Mouse (Mus musculus): Measurements from ENCODE around the gene Epha4.

Gene Epha4

DNA sequence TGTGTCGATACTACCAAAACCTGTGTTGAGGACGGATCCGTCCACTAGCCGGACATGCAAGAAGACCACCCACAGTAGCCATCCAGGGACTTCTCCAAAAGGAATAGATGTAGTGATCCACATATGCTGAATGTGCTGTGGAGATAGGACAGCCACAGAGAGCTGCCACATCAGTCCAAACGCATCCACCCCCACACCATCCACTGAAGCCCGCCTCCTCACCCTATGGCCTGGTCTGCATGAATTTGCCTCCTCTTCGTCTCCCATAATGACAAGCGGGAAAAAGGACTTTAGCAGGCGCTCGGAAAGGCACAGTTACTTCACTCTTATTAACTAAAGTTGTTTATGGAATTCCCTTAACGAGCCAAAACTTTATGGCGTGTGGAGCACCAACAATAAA lies 68.5 kb downstream of the Epha4 start:
- in situ Hi-C loops (cut with MboI), result no loop called here

DNA sequence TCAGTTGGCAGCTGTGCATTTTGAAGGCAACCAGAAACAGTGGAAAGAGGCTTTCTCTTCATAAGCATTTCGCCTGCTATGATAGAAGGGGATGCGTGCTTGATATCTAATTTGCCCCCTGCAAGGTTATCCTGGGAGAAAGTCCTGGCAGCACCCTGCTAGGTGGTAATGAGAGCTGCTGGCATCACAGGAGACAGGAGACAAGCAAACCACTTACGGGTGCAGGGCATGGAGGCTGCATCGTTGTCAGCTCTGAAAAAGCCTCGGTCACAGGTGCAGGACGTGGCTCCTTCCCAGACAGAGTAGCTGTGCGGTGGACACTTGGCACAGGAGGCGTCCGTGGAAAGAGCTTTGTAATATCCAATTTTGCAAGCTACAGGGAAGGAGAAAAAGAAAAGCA lies 70.2 kb downstream of the Epha4 start:
- in situ Hi-C loops (cut with MboI), result no loop called here

- in situ Hi-C loops (cut with MboI), result no loop called here
These were observed 72.9 kb downstream of the Epha4 start for GRCm38 (mm10) chr1:77441987-77442386.

DNA sequence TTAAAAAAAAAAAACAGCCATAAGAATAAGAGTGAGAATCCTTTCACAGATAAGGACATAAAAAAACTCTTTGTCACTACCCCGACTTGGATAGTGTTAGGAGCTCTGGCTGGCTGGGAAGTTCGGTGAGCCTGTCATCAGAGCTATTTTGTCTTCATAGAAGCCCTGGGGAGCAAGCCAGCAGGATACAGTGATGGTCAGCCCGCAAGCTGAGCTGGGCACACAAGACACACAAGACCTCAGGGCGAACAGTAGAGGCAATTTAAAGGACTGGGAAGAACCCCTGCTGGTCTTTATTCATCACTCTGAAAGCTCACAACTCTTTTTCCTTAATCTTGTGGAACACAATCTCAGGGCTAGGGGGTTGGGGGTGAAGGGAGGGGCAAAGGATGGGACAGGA lies 73.5 kb downstream of the Epha4 start:
- in situ Hi-C loops (cut with MboI), result no loop called here

- in situ Hi-C loops (cut with MboI), result no loop called here
These were observed 74.4 kb downstream of the Epha4 start for GRCm38 (mm10) chr1:77440512-77440911.

DNA sequence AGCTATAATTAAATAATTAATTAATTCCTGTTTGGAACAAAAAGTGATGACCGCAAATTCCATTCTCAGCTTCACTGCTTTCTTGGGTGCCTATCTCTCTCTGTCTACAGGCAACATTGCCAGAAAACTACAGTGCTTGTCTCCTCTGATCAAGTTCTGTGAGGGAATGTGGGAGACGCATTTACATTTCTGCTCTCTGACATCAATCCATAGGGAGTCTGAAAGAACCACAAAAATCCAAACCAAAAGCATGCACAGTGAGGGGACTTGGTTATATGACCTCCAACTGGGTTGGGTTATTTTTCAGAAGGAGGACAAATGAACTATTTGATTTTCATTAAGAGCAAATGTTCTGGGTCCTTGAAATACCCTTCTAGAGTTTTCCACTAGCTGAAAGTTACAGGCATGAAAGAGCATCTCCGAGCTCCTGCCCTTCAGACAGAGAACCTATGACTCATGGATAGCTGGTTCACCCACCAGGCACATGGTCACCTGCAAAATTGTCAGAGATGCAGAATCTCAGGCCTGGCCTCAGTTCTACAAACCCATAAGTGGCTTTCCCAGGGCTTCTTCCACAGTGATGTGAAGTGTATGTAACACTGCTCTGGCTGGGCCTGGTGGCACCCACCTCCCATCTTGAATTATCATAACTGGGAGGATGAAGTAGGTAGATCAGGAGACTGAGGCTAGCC lies 75.4 kb downstream of the Epha4 start:
- in situ Hi-C loops (cut with MboI), result no loop called here

GRCm38 (mm10) chr1:77438639-77439038 lies 76.2 kb downstream of the Epha4 start:
- in situ Hi-C loops (cut with MboI), result no loop called here

DNA sequence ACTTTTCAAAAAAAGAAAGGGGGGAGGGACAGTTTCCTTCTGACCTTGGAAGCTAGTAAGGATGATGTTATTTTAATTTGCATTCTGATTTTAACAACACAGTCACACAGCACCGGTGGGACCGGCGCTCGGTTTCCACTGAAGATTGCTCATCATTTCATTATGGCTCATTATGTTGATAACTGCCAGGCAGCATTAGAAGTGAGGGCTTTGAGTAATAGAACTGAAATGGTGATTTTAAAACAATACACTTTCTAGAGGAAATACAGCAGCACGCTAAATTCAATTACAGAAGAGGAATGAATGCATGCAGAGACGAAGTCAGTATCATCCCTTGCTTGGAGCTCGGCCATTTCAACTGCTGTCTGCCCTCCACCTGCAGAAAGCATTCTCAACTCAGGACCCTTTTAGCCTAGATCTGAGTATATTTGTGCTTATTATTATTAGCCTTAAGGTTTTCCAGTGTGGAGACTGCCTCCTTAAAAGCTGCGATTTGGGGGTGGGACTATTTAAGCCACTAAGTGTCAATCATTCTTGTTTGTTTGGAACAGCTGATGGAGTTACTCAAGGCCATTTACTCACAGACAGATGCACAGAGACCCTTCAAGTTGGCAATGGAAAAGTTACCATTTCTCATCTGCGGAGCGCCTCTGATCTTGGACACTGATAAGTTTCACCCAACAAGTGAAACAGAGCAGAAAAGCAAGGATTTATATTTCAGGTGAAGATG lies 76.8 kb downstream of the Epha4 start:
- in situ Hi-C loops (cut with MboI), result no loop called here

DNA sequence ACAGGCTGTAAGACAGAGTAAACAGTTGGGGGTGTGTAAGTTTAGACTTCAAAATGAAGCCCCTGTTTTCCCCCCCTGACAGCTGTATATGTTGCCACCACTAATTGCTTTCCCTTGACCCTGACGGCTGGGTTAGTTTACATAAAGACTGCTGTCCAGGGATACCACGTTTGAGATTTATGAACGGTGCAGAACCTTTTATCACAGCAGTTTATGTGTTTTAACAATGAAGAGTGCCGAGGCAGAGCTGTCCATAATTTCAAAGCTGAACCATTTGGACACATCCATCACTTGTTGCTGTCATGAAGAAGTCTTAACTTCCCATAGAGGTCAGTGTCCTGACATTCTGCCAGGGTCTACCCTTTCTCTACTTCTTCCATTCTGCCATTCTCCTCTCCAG lies 79.8 kb downstream of the Epha4 start:
- in situ Hi-C loops (cut with MboI), result no loop called here

DNA sequence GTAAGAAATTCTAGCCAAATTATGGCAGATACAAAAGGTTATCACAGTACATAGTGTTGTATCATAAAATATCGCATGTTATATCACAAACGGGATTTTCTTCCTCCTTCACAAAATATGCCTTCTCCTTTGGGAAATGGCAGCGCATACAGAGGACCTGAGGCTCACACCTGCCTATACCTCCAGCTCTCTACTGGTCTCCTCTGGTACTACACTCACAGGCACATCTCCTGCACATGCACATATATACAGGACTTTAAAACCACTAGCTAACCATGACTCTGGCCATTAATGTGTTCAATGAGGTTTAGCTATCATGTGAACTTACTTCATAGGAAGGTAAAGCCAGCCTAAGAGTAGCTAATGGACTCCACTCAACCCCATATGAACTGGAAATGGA lies 81.7 kb downstream of the Epha4 start:
- in situ Hi-C loops (cut with MboI), result no loop called here

- in situ Hi-C loops (cut with MboI), result no loop called here
These were observed 82.4 kb downstream of the Epha4 start for GRCm38 (mm10) chr1:77432489-77432888.

GRCm38 (mm10) chr1:77429174-77429573 lies 85.7 kb downstream of the Epha4 start:
- in situ Hi-C loops (cut with MboI), result no loop called here

DNA sequence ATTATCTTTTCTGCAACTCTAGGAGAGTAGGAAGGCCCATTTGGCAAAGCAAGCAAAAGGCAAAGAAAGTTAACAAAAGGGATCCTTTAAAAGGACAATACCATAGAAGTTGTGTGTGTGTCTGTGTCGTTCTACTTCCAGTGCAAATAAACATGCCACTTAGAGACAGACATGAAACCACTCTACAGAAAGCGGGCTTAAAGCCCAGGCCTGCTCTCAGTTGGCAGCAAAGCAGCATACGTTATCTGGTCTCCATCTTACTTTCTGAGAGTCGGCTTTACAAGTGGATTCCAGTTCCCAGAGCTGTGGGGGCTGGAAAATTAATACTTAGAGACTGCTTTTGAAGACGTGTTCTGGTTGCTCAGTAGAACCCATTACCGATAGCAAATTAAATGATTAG lies 87.9 kb downstream of the Epha4 start:
- in situ Hi-C loops (cut with MboI), result no loop called here

DNA sequence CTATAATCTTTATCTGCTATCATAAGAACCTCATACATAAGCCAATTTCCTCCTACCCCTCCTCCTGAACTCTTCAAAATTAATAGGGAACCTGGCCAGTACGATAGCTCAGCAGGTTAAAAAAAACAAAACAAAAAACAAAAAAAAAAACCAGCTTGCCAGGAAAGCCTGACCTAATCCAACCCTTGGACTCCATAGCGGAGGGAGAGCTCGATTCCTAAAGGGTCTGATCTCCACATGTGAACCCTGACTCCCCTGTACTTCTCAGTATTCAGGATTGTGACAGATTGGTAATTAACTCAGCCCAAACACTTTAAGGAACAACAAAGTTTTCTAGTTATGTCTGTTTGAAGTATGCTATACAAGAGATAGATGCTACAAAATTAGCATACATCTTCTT lies 89.7 kb downstream of the Epha4 start:
- in situ Hi-C loops (cut with MboI), result no loop called here

DNA sequence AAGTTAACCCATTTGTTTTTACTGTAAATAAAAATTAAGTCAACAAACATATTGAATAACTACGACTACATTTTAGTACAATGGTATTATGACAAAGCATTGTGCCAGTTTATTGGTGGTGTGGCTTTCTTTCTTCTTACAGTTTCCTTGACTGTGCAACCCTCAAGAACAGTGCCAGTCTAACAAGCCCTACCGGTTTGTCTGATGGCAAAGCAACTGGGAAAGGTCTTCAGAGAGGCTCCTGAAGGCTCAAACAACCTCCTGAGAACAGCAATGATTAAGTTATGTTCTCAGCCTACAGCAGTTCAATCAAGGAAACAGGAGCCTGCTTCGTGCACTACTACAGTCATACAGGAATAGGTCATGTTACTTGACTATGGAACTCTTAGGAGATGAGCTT lies 93.8 kb downstream of the Epha4 start:
- in situ Hi-C loops (cut with MboI), result no loop called here

DNA sequence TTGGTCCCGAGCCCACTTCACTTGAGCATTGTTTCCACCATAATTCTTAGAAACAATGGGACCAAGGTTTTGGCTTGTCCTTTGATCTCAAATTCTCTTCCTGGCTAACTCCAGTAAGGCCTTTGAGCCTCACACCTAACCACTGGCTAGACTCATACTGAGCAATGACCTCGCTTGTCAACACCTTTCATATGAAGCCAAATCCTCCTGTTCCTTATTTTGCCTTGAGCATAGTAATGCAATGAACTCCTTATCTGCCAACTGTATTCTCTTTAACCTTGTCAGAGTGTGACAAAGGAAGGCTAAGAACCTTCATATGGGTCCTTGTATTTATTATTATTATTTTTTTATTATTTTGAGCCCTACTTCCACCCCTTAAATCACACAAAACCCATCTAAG lies 94.5 kb downstream of the Epha4 start:
- in situ Hi-C loops (cut with MboI), result no loop called here

DNA sequence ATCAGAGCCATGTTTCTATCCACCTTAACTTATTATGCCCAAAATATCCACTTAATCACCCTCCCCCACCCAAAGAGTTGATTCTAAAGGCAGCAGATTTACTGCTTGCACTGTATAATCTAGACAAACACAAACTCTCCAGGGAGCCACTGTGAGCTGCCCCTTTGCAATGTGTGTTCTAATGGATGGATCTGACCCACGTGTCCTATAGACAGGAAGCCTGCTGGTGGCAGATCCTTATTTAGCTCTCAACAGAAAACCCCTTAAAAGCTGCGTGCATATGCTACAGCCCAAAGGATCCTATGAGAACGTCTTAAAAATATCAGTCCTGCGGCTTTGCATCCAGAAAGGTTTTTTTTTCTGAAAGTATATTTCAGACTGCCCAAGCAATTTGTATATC lies 98.0 kb downstream of the Epha4 start:
- in situ Hi-C loops (cut with MboI), result no loop called here

GRCm38 (mm10) chr1:77412871-77413669 lies 101.8 kb downstream of the Epha4 start:
- in situ Hi-C loops (cut with MboI), result no loop called here

DNA sequence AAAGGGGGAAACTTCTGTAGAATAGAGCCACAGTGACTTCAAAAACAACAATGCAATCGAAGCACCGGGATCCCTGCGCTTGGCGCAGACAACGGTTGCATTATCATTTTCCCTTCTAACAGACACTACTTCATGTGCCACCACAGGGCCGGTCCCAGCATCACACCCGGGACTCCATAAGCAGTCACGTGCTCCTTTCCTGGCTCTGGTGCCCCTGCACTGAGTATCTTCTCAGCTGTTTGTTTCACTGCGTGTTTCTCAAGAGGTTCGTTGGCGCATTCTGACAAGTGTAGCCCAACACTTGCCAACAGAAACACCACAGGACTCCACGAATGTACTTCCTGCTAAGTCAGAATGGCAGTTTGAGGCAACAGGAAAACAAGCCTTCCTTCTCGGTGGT lies 102.6 kb downstream of the Epha4 start:
- in situ Hi-C loops (cut with MboI), result no loop called here

- in situ Hi-C loops (cut with MboI), result no loop called here
These were observed 103.7 kb downstream of the Epha4 start for GRCm38 (mm10) chr1:77411222-77411621.

- in situ Hi-C loops (cut with MboI), result no loop called here
These were observed 104.2 kb downstream of the Epha4 start for GRCm38 (mm10) chr1:77410716-77411115.

DNA sequence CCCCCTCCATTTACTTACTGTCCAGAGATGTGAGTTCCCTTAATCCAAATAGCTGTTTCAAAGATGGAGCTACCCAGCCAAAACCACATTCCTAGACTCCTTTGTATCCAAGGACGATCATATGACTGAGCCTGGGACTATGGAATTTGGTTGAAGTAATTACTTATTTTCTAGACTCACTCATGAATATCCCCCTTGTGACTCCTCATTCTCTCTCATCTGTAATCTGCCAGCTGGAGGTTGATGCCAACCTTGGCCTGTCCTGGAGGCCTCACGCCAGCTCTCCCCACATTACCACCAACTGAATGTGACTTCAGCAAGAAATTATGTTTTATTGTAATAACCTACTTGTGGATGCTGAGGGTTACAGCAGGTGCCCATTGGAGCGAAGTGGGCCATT lies 104.7 kb downstream of the Epha4 start:
- in situ Hi-C loops (cut with MboI), result no loop called here

GRCm38 (mm10) chr1:77409509-77409908 lies 105.4 kb downstream of the Epha4 start:
- in situ Hi-C loops (cut with MboI), result no loop called here
